Mouse (Mus musculus): ENCODE measurements around the gene Fcho2.

DNA sequence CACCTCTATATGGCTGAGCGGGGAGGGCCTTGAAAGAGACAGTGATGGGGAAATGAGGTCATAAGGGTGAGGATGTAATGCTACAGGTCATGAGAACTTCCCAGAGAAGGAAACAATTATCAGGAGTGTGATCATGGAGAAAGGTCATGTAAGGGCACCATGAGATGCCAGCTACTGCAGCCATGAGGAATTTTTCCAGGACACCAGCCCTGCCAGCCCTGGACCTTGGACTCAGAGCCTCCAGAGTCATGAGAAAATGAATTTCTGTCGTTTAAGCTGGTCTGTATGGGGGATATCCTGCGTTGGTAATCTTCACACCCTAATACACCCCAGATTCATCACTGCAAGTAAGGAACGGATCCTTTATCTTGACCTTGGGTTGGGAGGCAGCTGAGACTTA lies 141.3 kb downstream of the Fcho2 start:
- TF ChIP-seq EP300 (IDR thresholded peaks at IDR 0.05; ENCODE audit: low read depth): no peak
- no peak for TF ChIP-seq CTCF (IDR thresholded peaks at IDR 0.05; ENCODE audit: low read depth)

Data from liver, postnatal 0 days (tissue).